Mouse (Mus musculus) heart, postnatal 0 days (tissue): Measurements from ENCODE around the gene Galnt17. TPM values are rescaled to one million over a fixed set of nuclear protein-coding genes. Genes with fewer than 3 reads are reported as not detected.

Experiments
- ATAC-seq: fragments of 200-750 bp; cut with Nextera tagmentation; 2 replicates; pipeline ENCODE4 v1.8.0; 2017; ENCODE audit warnings: low read depth, moderate number of reproducible peaks, moderate library complexity; ENCODE audit not compliant: insufficient read depth
- DNase-seq: peaks from one replicate; pipeline ENCODE4 v3.0.0-alpha.2; 2016; ENCODE audit warnings: low spot score
- H3K27ac ChIP-seq: fragments of 300-500 bp; sonication (generic); 2 replicates; pipeline ENCODE4 v1.5.1; 2014; ENCODE audit warnings: low read depth, mild to moderate bottlenecking
- H3K27me3 ChIP-seq: fragments of 300-500 bp; sonication (generic); 2 replicates; pipeline ENCODE4 v1.6.1; 2014; ENCODE audit warnings: low read length, mixed read lengths; ENCODE audit not compliant: control insufficient read depth, insufficient read depth
- H3K36me3 ChIP-seq: fragments of 300-500 bp; sonication (generic); replicated peaks from 2 replicates; pipeline ENCODE4 v1.6.1; 2014; ENCODE audit warnings: low read length, mixed read lengths; ENCODE audit not compliant: control insufficient read depth, insufficient read depth
- H3K4me1 ChIP-seq: fragments of 300-500 bp; sonication (generic); 2 replicates; pipeline ENCODE4 v1.6.1; 2014; ENCODE audit warnings: antibody characterized with exemption; ENCODE audit not compliant: control insufficient read depth, insufficient read depth
- H3K4me2 ChIP-seq: fragments of 300-500 bp; sonication (generic); 2 replicates; pipeline ENCODE4 v1.6.1; 2014; ENCODE audit warnings: low read depth, mild to moderate bottlenecking, low read length, moderate library complexity
- H3K4me3 ChIP-seq: fragments of 300-500 bp; sonication (generic); 2 replicates; pipeline ENCODE4 v1.5.1; 2014; ENCODE audit warnings: low read depth, low read length
- H3K9ac ChIP-seq: fragments of 300-500 bp; sonication (generic); replicated peaks from 2 replicates; pipeline ENCODE4 v1.6.1; 2014; ENCODE audit warnings: low read depth, low read length, mixed read lengths
- H3K9me3 ChIP-seq: fragments of 300-500 bp; sonication (generic); replicated peaks from 2 replicates; pipeline ENCODE4 v1.6.1; 2016; ENCODE audit warnings: low read length; ENCODE audit not compliant: control insufficient read depth
- CTCF ChIP-seq: IDR thresholded peaks from 2 replicates; pipeline ENCODE4 v1.5.1; 2016; ENCODE audit warnings: antibody characterized with exemption, control low read depth, low read depth
- EP300 ChIP-seq: IDR thresholded peaks from 2 replicates; pipeline ENCODE4 v1.6.1; 2016; ENCODE audit warnings: antibody characterized with exemption, low read depth
- WGBS: fragments of 180-500 bp; shearing (Covaris S2); extraction: QIAGEN DNeasy Blood & Tissue Kit; methylation state at CpG from one replicate; pipeline ENCODE4 v1.1.7; 2014; 5-methylcytosine and 5-hydroxymethylcytosine counted together
- polyA plus RNA-seq: library from polyadenylated mRNA; unstranded; fragments of >200 nt; fragmentation: Nextera tagmentation; extraction: Ambion mirVana; gene quantifications from 2 replicates; pipeline ENCODE4 v1.2.1, GENCODE M21; 2015
- total RNA-seq: library from RNA; depleted of rRNA; stranded (reverse); fragments of >200 nt; gene quantifications from 2 replicates; pipeline ENCODE4 v1.2.3, GENCODE M21; 2014; ENCODE audit warnings: low replicate concordance

Galnt17 gene
- total and polyA plus RNA-seq, 2 experiments from 2014 or later, result 0.30 to 3.2 TPM

GRCm38 (mm10) chr5:131019346-131019965 is 288.8 kb downstream of the Galnt17 start:
- Histone ChIP-seq H3K4me2 (no peak overlapping the region), H3K27me3 (no peaks in the 10 kb centered on the region), H3K4me3 (no peak overlapping the region), H3K9ac (no peak overlapping the region), H3K4me1 (no peaks in the 10 kb centered on the region), H3K36me3 (no peaks in the 10 kb centered on the region), H3K27ac (no peak overlapping the region), H3K9me3 (no peaks in the 10 kb centered on the region)
- ATAC-seq (no peak), DNase-seq (no peak)
- no peak for TF ChIP-seq EP300
- TF ChIP-seq CTCF, result no peak
- WGBS, result 65% methylated on average over 9 of the region's 9 CpGs

- TF ChIP-seq CTCF (no peak), EP300 (no peak)
- H3K27ac ChIP-seq, result no peak overlapping the region
- no peaks in the 10 kb centered on the region for H3K9me3 ChIP-seq
- no peak overlapping the region for H3K4me2 ChIP-seq
- WGBS, result 77% methylated on average over 4 of the region's 4 CpGs
- no peak for DNase-seq
- H3K27me3 ChIP-seq, result no peaks in the 10 kb centered on the region
- no peaks in the 10 kb centered on the region for H3K36me3 ChIP-seq
- no peaks in the 10 kb centered on the region for H3K4me1 ChIP-seq
- H3K4me3 ChIP-seq, result no peak overlapping the region
- ATAC-seq, result no peak
- no peak overlapping the region for H3K9ac ChIP-seq
Measured at GRCm38 (mm10) chr5:131016066-131016465, 292.2 kb downstream of the Galnt17 start.

GRCm38 (mm10) chr5:131015341-131015740 is 293.0 kb downstream of the Galnt17 start:
- no peaks in the 10 kb centered on the region for H3K4me1 ChIP-seq
- 69% methylated on average over 9 of the region's 9 CpGs for WGBS
- H3K9me3 ChIP-seq, result no peaks in the 10 kb centered on the region

GRCm38 (mm10) chr5:131013816-131014215 is 294.5 kb downstream of the Galnt17 start:
- 69% methylated on average over 7 of the region's 7 CpGs for WGBS
- DNase-seq, result no peak
- TF ChIP-seq CTCF, result no peak
- ATAC-seq, result no peak
- Histone ChIP-seq H3K27me3 (no peaks in the 10 kb centered on the region), H3K9me3 (no peaks in the 10 kb centered on the region), H3K4me1 (no peaks in the 10 kb centered on the region), H3K27ac (no peak overlapping the region), H3K36me3 (no peaks in the 10 kb centered on the region), H3K4me3 (no peak overlapping the region), H3K4me2 (no peak overlapping the region), H3K9ac (no peak overlapping the region)

More at GRCm38 (mm10) chr5:131015341-131015740, 293.0 kb downstream of the Galnt17 start:
- ATAC-seq (no peak), DNase-seq (no peak)
- Histone ChIP-seq H3K36me3 (no peaks in the 10 kb centered on the region), H3K4me3 (no peak overlapping the region), H3K4me2 (no peak overlapping the region), H3K27ac (no peak overlapping the region), H3K27me3 (no peaks in the 10 kb centered on the region), H3K9ac (no peak overlapping the region)
- TF ChIP-seq CTCF (no peak), EP300 (no peak)

- TF ChIP-seq EP300 (no peak), CTCF (no peak)
- H3K27me3 ChIP-seq, result no peaks in the 10 kb centered on the region
- WGBS, result 67% methylated on average over 3 of the region's 3 CpGs
- H3K4me1 ChIP-seq, result no peaks in the 10 kb centered on the region
- no peak for ATAC-seq
- H3K9me3 ChIP-seq, result no peaks in the 10 kb centered on the region
- no peak overlapping the region for H3K4me3 ChIP-seq
- H3K36me3 ChIP-seq, result no peaks in the 10 kb centered on the region
- H3K9ac ChIP-seq, result no peak overlapping the region
- H3K4me2 ChIP-seq, result no peak overlapping the region
- no peak overlapping the region for H3K27ac ChIP-seq
- no peak for DNase-seq
Measured at GRCm38 (mm10) chr5:131013101-131013500, 295.2 kb downstream of the Galnt17 start.

GRCm38 (mm10) chr5:131009510-131009909 is 298.8 kb downstream of the Galnt17 start:
- ATAC-seq (no peak), DNase-seq (peak; percentile 5)
- H3K9ac ChIP-seq, result no peak overlapping the region
- 53% methylated on average over 6 of the region's 6 CpGs for whole genome bisulfite sequencing
- TF ChIP-seq EP300, result no peak
- TF ChIP-seq CTCF, result peak; percentile 47
- H3K27ac ChIP-seq, result no peak overlapping the region
- no peak overlapping the region for H3K4me3 ChIP-seq
- no peaks in the 10 kb centered on the region for H3K4me1 ChIP-seq
- no peaks in the 10 kb centered on the region for H3K27me3 ChIP-seq
- no peaks in the 10 kb centered on the region for H3K9me3 ChIP-seq
- H3K4me2 ChIP-seq, result no peak overlapping the region
- H3K36me3 ChIP-seq, result no peaks in the 10 kb centered on the region
